Mouse (Mus musculus) liver, embryonic 14.5 days (tissue): Measurements from ENCODE around the gene Tbc1d10c.

Source experiments
- CTCF ChIP-seq: IDR thresholded peaks from 2 replicates; pipeline ENCODE4 v1.5.1; 2016; ENCODE audit warnings: antibody characterized with exemption, low read depth, control low read depth
- EP300 ChIP-seq: IDR thresholded peaks from 2 replicates; pipeline ENCODE4 v1.6.1; 2016; ENCODE audit warnings: antibody characterized with exemption, low read depth

GRCm38 (mm10) chr19:4143759-4144268 is 47.3 kb downstream of the Tbc1d10c start, which contains the start of gene Cabp4:
- TF ChIP-seq CTCF (no peak), EP300 (no peak)
